Mouse (Mus musculus) midbrain, postnatal 0 days (tissue): ENCODE measurements at regions not wholly inside any gene's neighbourhood (a gene's known extent, or its start where the extent isn't known, plus 50 kb on each side); places are given as distances from the start of the nearest gene placed in this dataset.

Experiments
- ATAC-seq: fragments of 200-750 bp; cut with Nextera tagmentation; 2 replicates; pipeline ENCODE4 v1.8.0; 2017; ENCODE audit warnings: moderate number of reproducible peaks, mild to moderate bottlenecking, moderate TSS enrichment, moderate library complexity; ENCODE audit not compliant: low FRiP score
- DNase-seq: peaks from one replicate; pipeline ENCODE4 v3.0.0-alpha.2; 2015; ENCODE audit warnings: low spot score
- H3K27ac ChIP-seq: fragments of 300-500 bp; sonication (generic); 2 replicates; pipeline ENCODE4 v1.5.1; 2014; ENCODE audit warnings: low read depth, mild to moderate bottlenecking, low read length, mixed read lengths
- H3K27me3 ChIP-seq: fragments of 300-500 bp; sonication (generic); 2 replicates; pipeline ENCODE4 v1.6.1; 2014; ENCODE audit warnings: low read length, control low read depth, mixed read lengths; ENCODE audit not compliant: insufficient read depth
- H3K36me3 ChIP-seq: fragments of 300-500 bp; sonication (generic); 2 replicates; pipeline ENCODE4 v1.6.1; 2014; ENCODE audit warnings: low read length, control low read depth, mixed read lengths; ENCODE audit not compliant: insufficient read depth
- H3K4me1 ChIP-seq: fragments of 300-500 bp; sonication (generic); 2 replicates; pipeline ENCODE4 v1.6.1; 2014; ENCODE audit warnings: mild to moderate bottlenecking, control low read depth, antibody characterized with exemption, low read length, mixed read lengths; ENCODE audit not compliant: insufficient read depth
- H3K4me2 ChIP-seq: fragments of 300-500 bp; sonication (generic); 2 replicates; pipeline ENCODE4 v1.6.1; 2014; ENCODE audit warnings: low read depth, mild to moderate bottlenecking, low read length, mixed read lengths; ENCODE audit not compliant: poor library complexity, severe bottlenecking
- H3K4me3 ChIP-seq: fragments of 300-500 bp; sonication (generic); 2 replicates; pipeline ENCODE4 v1.5.1; 2014; ENCODE audit warnings: low read depth, mild to moderate bottlenecking, low read length, moderate library complexity
- H3K9ac ChIP-seq: fragments of 300-500 bp; sonication (generic); replicated peaks from 2 replicates; pipeline ENCODE4 v1.6.1; 2014; ENCODE audit warnings: mild to moderate bottlenecking, low read length, moderate library complexity, mixed read lengths; ENCODE audit not compliant: poor library complexity, severe bottlenecking
- H3K9me3 ChIP-seq: fragments of 300-500 bp; sonication (generic); 2 replicates; pipeline ENCODE4 v1.6.1; 2016; ENCODE audit warnings: low read length, control low read depth
- CTCF ChIP-seq: IDR thresholded peaks from 2 replicates; pipeline ENCODE4 v1.5.1; 2016; ENCODE audit warnings: antibody characterized with exemption, mild to moderate bottlenecking
- WGBS: fragments of 180-500 bp; shearing (Covaris S2); extraction: QIAGEN DNeasy Blood & Tissue Kit; methylation state at CpG from one replicate; pipeline ENCODE4 v1.1.7; 2014; 5-methylcytosine and 5-hydroxymethylcytosine counted together

DNA sequence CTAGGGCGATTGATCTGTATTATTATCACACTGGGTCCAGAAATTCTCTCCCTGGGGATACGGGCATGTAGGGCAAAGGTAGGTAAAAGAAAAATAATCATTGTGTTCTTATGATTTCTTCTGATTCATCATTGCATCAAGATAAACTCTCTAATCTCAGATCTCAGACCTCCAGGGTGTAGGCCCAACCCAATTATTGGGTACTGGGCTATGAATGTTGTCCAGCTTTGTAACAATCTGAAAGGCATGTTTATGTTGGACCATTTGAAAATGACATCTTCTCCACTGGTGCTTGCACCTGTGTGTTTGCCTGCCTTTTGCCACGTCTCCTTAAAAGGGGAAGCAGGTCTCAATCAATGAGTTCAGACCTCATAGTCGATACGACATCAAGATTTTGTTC lies 95.4 kb upstream of the Egr2 start:
- ATAC-seq, result no peak
- WGBS, result 88% methylated on average over 5 of the region's 5 CpGs
- Histone ChIP-seq H3K36me3 (no peaks in the 10 kb centered on the region), H3K4me1 (no peaks in the 10 kb centered on the region), H3K4me3 (no peak overlapping the region), H3K9ac (no peak overlapping the region), H3K27ac (no peak overlapping the region), H3K27me3 (no peaks in the 10 kb centered on the region), H3K4me2 (no peak overlapping the region), H3K9me3 (no peaks in the 10 kb centered on the region)
- no peak for DNase-seq
- no peak for TF ChIP-seq CTCF

GRCm38 (mm10) chr10:67441243-67441642 lies 94.0 kb upstream of the Egr2 start:
- no peaks in the 10 kb centered on the region for H3K36me3 ChIP-seq
- 74% methylated on average over 7 of the region's 7 CpGs for WGBS
- no peaks in the 10 kb centered on the region for H3K4me1 ChIP-seq
- H3K9me3 ChIP-seq, result no peaks in the 10 kb centered on the region
- TF ChIP-seq CTCF, result no peak
- H3K9ac ChIP-seq, result no peak overlapping the region
- H3K4me3 ChIP-seq, result no peak overlapping the region
- H3K27ac ChIP-seq, result no peak overlapping the region
- H3K27me3 ChIP-seq, result no peaks in the 10 kb centered on the region
- DNase-seq, result no peak
- ATAC-seq, result no peak
- H3K4me2 ChIP-seq, result no peak overlapping the region

DNA sequence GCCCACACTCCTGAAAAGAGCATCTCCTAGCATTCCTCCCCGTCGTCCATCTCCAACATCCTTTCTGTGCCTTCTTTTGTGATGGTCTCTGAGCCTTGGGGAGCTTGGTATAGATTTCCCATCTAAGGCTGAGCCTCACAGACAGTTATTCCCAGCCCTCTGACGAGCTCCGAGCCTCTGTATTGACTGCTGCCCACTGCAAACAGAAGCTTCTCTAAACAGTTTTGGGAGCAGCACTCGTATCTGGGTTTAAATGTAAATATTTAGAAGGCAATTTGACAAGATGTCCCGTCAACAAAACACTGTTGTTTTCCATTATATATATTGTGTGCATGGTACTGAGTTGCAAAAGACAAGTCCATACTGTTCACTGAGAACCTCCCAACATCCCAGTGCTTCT lies 86.4 kb upstream of the Egr2 start:
- H3K9me3 ChIP-seq, result no peaks in the 10 kb centered on the region
- no peaks in the 10 kb centered on the region for H3K4me1 ChIP-seq
- no peak overlapping the region for H3K27ac ChIP-seq
- H3K4me2 ChIP-seq, result no peak overlapping the region
- no peaks in the 10 kb centered on the region for H3K27me3 ChIP-seq
- no peaks in the 10 kb centered on the region for H3K36me3 ChIP-seq
- DNase-seq (no peak), ATAC-seq (no peak)
- H3K4me3 ChIP-seq, result no peak overlapping the region
- H3K9ac ChIP-seq, result no peak overlapping the region
- WGBS, result 86% methylated on average over 6 of the region's 6 CpGs
- no peak for TF ChIP-seq CTCF

GRCm38 (mm10) chr10:67454149-67454548 lies 81.1 kb upstream of the Egr2 start:
- no peak for ATAC-seq
- Histone ChIP-seq H3K27me3 (no peaks in the 10 kb centered on the region), H3K4me2 (no peak overlapping the region), H3K36me3 (no peaks in the 10 kb centered on the region), H3K9me3 (no peaks in the 10 kb centered on the region), H3K4me3 (no peak overlapping the region), H3K27ac (no peak overlapping the region), H3K4me1 (no peaks in the 10 kb centered on the region), H3K9ac (no peak overlapping the region)
- WGBS, result 24% methylated on average over 7 of the region's 7 CpGs
- no peak for DNase-seq
- TF ChIP-seq CTCF, result no peak

GRCm38 (mm10) chr10:67458447-67459272 lies 76.6 kb upstream of the Egr2 start:
- Histone ChIP-seq H3K9ac (no peak overlapping the region), H3K4me2 (peak overlapping the region; percentile 26), H3K4me1 (no peaks in the 10 kb centered on the region), H3K9me3 (no peaks in the 10 kb centered on the region), H3K27me3 (no peaks in the 10 kb centered on the region), H3K36me3 (no peaks in the 10 kb centered on the region), H3K4me3 (no peak overlapping the region), H3K27ac (no peak overlapping the region)
- DNase-seq, result peak; percentile 45
- TF ChIP-seq CTCF, result no peak
- ATAC-seq, result no peak
- WGBS, result 37% methylated on average over 22 of the region's 22 CpGs

DNA sequence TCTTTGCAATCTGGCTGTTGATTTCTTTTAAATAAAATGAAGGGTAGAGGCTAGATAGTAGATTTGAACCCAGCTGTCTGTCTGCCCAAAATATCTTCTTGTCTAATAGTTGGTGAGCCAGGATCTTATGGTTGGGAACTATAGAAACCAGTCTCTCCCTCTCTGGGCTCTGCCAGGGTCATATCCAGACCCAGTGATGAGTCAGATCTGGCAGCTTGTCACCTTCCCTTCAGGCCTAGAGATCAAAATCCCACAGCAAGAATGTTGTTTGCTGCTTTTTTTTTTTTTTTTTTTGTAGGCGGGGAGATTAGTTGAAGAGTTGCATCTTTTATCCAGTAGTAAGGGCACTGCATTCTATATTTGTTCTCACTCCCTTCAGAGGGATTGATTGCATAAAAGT lies 74.0 kb upstream of the Egr2 start:
- no peak for TF ChIP-seq CTCF
- no peak overlapping the region for H3K27ac ChIP-seq
- H3K9ac ChIP-seq, result no peak overlapping the region
- no peaks in the 10 kb centered on the region for H3K27me3 ChIP-seq
- H3K4me3 ChIP-seq, result no peak overlapping the region
- H3K9me3 ChIP-seq, result no peaks in the 10 kb centered on the region
- no peaks in the 10 kb centered on the region for H3K4me1 ChIP-seq
- 70% methylated on average over 1 of the region's 1 CpGs for WGBS
- H3K4me2 ChIP-seq, result no peak overlapping the region
- ATAC-seq, result no peak
- no peak for DNase-seq
- H3K36me3 ChIP-seq, result no peaks in the 10 kb centered on the region
